Mouse (Mus musculus) liver, postnatal 0 days (tissue): ENCODE measurements around the gene Pdzrn3. TPM values are rescaled to one million over a fixed set of nuclear protein-coding genes. Genes with fewer than 3 reads are reported as not detected.

Experiments used
- ATAC-seq: fragments of 200-750 bp; cut with Nextera tagmentation; 2 replicates; pipeline ENCODE4 v1.8.0; 2017; ENCODE audit warnings: mild to moderate bottlenecking, moderate library complexity
- DNase-seq: peaks from one replicate; pipeline ENCODE4 v3.0.0-alpha.2; 2016
- H3K27ac ChIP-seq: fragments of 300-500 bp; sonication (generic); 2 replicates; pipeline ENCODE4 v1.5.1; 2014; ENCODE audit warnings: antibody characterized with exemption, moderate library complexity, mild to moderate bottlenecking, low read depth
- H3K27me3 ChIP-seq: fragments of 300-500 bp; sonication (generic); 2 replicates; pipeline ENCODE4 v1.6.1; 2014; ENCODE audit warnings: low read length, control low read depth, mixed read lengths; ENCODE audit not compliant: insufficient read depth
- H3K36me3 ChIP-seq: fragments of 300-500 bp; sonication (generic); replicated peaks from 2 replicates; pipeline ENCODE4 v1.6.1; 2014; ENCODE audit warnings: mild to moderate bottlenecking, control low read depth, low read length, moderate library complexity, mixed read lengths; ENCODE audit not compliant: insufficient read depth
- H3K4me1 ChIP-seq: fragments of 300-500 bp; sonication (generic); 2 replicates; pipeline ENCODE4 v1.6.1; 2014; ENCODE audit warnings: antibody characterized with exemption, mild to moderate bottlenecking, control low read depth; ENCODE audit not compliant: insufficient read depth
- H3K4me2 ChIP-seq: fragments of 300-500 bp; sonication (generic); 2 replicates; pipeline ENCODE4 v1.6.1; 2014; ENCODE audit warnings: low read depth, mild to moderate bottlenecking, low read length, moderate library complexity, mixed read lengths
- H3K4me3 ChIP-seq: fragments of 300-500 bp; sonication (generic); 2 replicates; pipeline ENCODE4 v1.5.1; 2014; ENCODE audit warnings: low read depth, low read length
- H3K9ac ChIP-seq: fragments of 300-500 bp; sonication (generic); replicated peaks from 2 replicates; pipeline ENCODE4 v1.6.1; 2014; ENCODE audit warnings: mild to moderate bottlenecking, moderate library complexity
- H3K9me3 ChIP-seq: fragments of 300-500 bp; sonication (generic); 2 replicates; pipeline ENCODE4 v1.6.1; 2016; ENCODE audit warnings: mild to moderate bottlenecking, control low read depth, low read length, mixed read lengths
- CTCF ChIP-seq: sonication (generic); IDR thresholded peaks from 2 replicates; pipeline ENCODE4 v1.5.1; 2016; ENCODE audit warnings: antibody characterized with exemption, low read depth
- EP300 ChIP-seq: IDR thresholded peaks from 2 replicates; pipeline ENCODE4 v1.6.1; 2016; ENCODE audit warnings: antibody characterized with exemption, low read depth, mild to moderate bottlenecking
- WGBS: fragments of 180-500 bp; shearing (Covaris S2); extraction: QIAGEN DNeasy Blood & Tissue Kit; methylation state at CpG from one replicate; pipeline ENCODE4 v1.1.7; 2014; ENCODE audit not compliant: insufficient replicate concordance; 5-methylcytosine and 5-hydroxymethylcytosine counted together
- polyA plus RNA-seq: library from polyadenylated mRNA; unstranded; fragments of >200 nt; fragmentation: Nextera tagmentation; extraction: Ambion mirVana; gene quantifications from 2 replicates; pipeline ENCODE4 v1.2.1, GENCODE M21; 2015

Pdzrn3 gene
- polyA plus RNA-seq, 1 experiment from 2014 or later: 0.69 TPM

GRCm38 (mm10) chr6:101214734-101215435 is 162.8 kb downstream of the Pdzrn3 start:
- H3K4me3 ChIP-seq: no peak overlapping the region
- no peaks in the 10 kb centered on the region for H3K36me3 ChIP-seq
- H3K4me1 ChIP-seq: peaks cover 17% of the 10 kb centered on the region
- WGBS: 66% methylated on average over 8 of the region's 8 CpGs
- H3K27me3 ChIP-seq: no peaks in the 10 kb centered on the region
- no peak overlapping the region for H3K4me2 ChIP-seq
- peak; percentile 26 for ATAC-seq
- H3K9ac ChIP-seq: no peak overlapping the region
- H3K9me3 ChIP-seq: no peaks in the 10 kb centered on the region
- TF ChIP-seq CTCF (no peak), EP300 (no peak)
- DNase-seq: no peak
- H3K27ac ChIP-seq: no peak overlapping the region

DNA sequence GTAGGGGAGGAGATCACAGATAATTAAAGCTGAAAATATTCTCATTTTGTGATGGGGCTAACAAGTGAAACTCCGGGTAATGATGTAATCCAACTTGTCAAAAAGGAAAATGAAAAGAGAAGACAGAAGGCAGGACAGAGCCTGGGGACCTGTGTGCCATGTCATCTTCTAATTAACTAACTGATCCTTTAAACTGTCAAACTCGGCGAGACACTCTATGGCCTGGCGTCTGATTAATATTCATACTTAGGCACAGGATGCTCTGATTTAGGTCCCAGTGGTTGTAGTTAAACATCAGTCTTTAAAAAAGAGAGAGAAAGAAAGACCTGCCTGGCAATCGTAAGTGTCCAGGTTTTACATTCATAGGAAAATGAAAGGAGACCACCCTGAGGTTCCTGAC is 164.6 kb downstream of the Pdzrn3 start:
- no peak overlapping the region for H3K4me3 ChIP-seq
- DNase-seq (no peak), ATAC-seq (no peak)
- H3K4me2 ChIP-seq: no peak overlapping the region
- H3K9ac ChIP-seq: no peak overlapping the region
- H3K4me1 ChIP-seq: peaks cover 4% of the 10 kb centered on the region; the same call in 1 of the 2 replicates
- H3K36me3 ChIP-seq: no peaks in the 10 kb centered on the region
- no peaks in the 10 kb centered on the region for H3K9me3 ChIP-seq
- TF ChIP-seq EP300 (no peak), CTCF (no peak)
- no peak overlapping the region for H3K27ac ChIP-seq
- H3K27me3 ChIP-seq: no peaks in the 10 kb centered on the region
- 80% methylated on average over 5 of the region's 5 CpGs for WGBS

- no peak overlapping the region for H3K27ac ChIP-seq
- 82% methylated on average over 6 of the region's 6 CpGs for WGBS
- no peak for TF ChIP-seq CTCF
- no peak for TF ChIP-seq EP300
- no peaks in the 10 kb centered on the region for H3K27me3 ChIP-seq
- H3K9ac ChIP-seq: no peak overlapping the region
- H3K4me3 ChIP-seq: no peak overlapping the region
- H3K4me2 ChIP-seq: no peak overlapping the region
- no peaks in the 10 kb centered on the region for H3K4me1 ChIP-seq
- no peak for DNase-seq
- ATAC-seq: no peak
- no peaks in the 10 kb centered on the region for H3K36me3 ChIP-seq
- no peaks in the 10 kb centered on the region for H3K9me3 ChIP-seq
Measured at GRCm38 (mm10) chr6:101212086-101212485, 165.6 kb downstream of the Pdzrn3 start.

DNA sequence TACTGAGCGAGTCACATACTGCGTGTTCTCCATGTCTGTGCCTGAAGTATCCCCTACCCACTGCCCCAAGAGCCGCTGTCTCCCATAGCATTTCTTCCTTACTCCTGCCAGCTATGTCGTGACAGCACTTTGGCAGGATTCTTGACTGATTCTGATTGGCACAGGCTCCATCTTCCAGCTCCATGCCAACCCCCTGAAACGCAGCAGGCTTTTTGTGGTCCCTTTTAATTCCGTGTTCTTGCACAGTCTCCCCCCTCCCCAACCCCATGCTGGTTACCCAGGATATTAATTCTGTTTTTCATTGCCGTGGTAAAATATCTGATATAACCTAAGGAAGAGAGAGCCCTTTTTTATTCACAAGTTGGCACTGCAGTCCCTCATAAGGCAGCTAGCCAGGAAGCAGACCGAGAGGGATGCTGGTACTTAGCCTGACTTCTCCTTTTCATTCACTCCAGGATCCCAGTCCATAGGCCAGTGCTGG is 166.3 kb downstream of the Pdzrn3 start:
- no peak overlapping the region for H3K27ac ChIP-seq
- ATAC-seq (no peak), DNase-seq (no peak)
- H3K36me3 ChIP-seq: no peaks in the 10 kb centered on the region
- H3K4me3 ChIP-seq: no peak overlapping the region
- H3K9me3 ChIP-seq: no peaks in the 10 kb centered on the region
- WGBS: 73% methylated on average over 8 of the region's 8 CpGs
- no peak overlapping the region for H3K4me2 ChIP-seq
- H3K27me3 ChIP-seq: no peaks in the 10 kb centered on the region
- TF ChIP-seq EP300 (no peak), CTCF (no peak)
- H3K4me1 ChIP-seq: no peaks in the 10 kb centered on the region
- H3K9ac ChIP-seq: no peak overlapping the region

DNA sequence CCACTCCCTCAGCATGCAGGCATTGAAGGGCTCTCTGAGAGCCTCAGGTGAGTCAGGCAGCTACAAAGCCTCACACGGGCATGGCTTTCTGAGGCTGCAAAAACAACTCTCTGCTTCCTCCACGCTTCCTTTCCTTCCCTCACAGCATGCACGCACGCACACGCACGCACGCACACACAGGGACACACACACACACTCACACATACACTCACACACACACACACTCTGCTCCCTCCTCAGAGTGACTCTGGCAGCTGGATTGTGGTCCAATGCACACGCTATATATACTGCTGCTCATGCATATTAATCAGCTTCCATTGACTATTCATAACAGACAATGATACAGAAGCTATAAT is 178.8 kb downstream of the Pdzrn3 start:
- Histone ChIP-seq H3K27me3 (peaks cover 8% of the 10 kb centered on the region; the same call in 1 of the 2 replicates), H3K9ac (no peak overlapping the region), H3K4me3 (no peak overlapping the region), H3K4me1 (no peaks in the 10 kb centered on the region), H3K4me2 (no peak overlapping the region), H3K9me3 (no peaks in the 10 kb centered on the region), H3K27ac (no peak overlapping the region), H3K36me3 (no peaks in the 10 kb centered on the region)
- DNase-seq (no peak), ATAC-seq (no peak)
- TF ChIP-seq CTCF (no peak), EP300 (no peak)
- 10% methylated on average over 8 of the region's 8 CpGs for WGBS

- no peak overlapping the region for H3K4me3 ChIP-seq
- WGBS: 26% methylated on average over 24 of the region's 24 CpGs
- ATAC-seq (no peak), DNase-seq (no peak)
- peaks cover 8% of the 10 kb centered on the region; the same call in 1 of the 2 replicates for H3K27me3 ChIP-seq
- H3K27ac ChIP-seq: no peak overlapping the region
- no peak overlapping the region for H3K9ac ChIP-seq
- no peaks in the 10 kb centered on the region for H3K36me3 ChIP-seq
- no peaks in the 10 kb centered on the region for H3K9me3 ChIP-seq
- TF ChIP-seq CTCF (no peak), EP300 (no peak)
- H3K4me1 ChIP-seq: no peaks in the 10 kb centered on the region
- H3K4me2 ChIP-seq: no peak overlapping the region
Measured at GRCm38 (mm10) chr6:101198284-101198942, 179.3 kb downstream of the Pdzrn3 start.
